Mouse (Mus musculus): ENCODE results near the gene Gtpbp1. TPM values are rescaled to one million over a fixed set of nuclear protein-coding genes. Genes with fewer than 3 reads are reported as not detected.
A peak's percentile ranks its signal among the peaks of the same experiment; 100 is the strongest.
"Not testable (repeated sequence)": the region's sequence is repeated elsewhere in the genome, so short reads cannot be mapped to it uniquely, and the experiment has no call there.

Gtpbp1 gene
- polyA plus RNA-seq, 1 experiment from 2014 or later: 33.1 TPM

- Histone ChIP-seq H3K4me2 (ENCODE audit: low read length) (peak within 1 kb of the TSS; percentile 70), H3K27me3 (replicated peaks; ENCODE audit: control insufficient read depth, insufficient read depth, low read length) (no peaks in the 10 kb centered on the region), H3K9ac (ENCODE audit: low read length) (peak within 1 kb of the TSS; percentile 76), H3K4me3 (ENCODE audit: low read depth, low read length) (peak within 1 kb of the TSS; percentile 69), H3K4me1 (replicated peaks; ENCODE audit: control insufficient read depth, insufficient read depth, low read length) (peaks cover 4% of the 10 kb centered on the region), H3K36me3 (ENCODE audit: control insufficient read depth, insufficient read depth, low read length) (no peaks in the 10 kb centered on the region), H3K27ac (ENCODE audit: low read depth) (peak within 1 kb of the TSS; percentile 91), H3K9me3 (ENCODE audit: control insufficient read depth, low read length) (peaks cover 4% of the 10 kb centered on the region; the same call in 1 of the 2 replicates)
- DNase-seq (ENCODE audit: low spot score): peak; percentile 99
- peak; percentile 88 for ATAC-seq (replicated peaks; ENCODE audit: low FRiP score, low TSS enrichment, low read depth)
- under 1% methylated on average over 55 of the region's 55 CpGs for WGBS
These were observed 31.9 kb upstream of the Gtpbp1 start, which contains the start of the genes Fam227a and Cby1 for GRCm38 (mm10) chr15:79658531-79659375. Gene Fam227a, minus strand, starts transcription at chr15:79658956. Gene Cby1, plus strand, starts transcription at chr15:79659199.

DNA sequence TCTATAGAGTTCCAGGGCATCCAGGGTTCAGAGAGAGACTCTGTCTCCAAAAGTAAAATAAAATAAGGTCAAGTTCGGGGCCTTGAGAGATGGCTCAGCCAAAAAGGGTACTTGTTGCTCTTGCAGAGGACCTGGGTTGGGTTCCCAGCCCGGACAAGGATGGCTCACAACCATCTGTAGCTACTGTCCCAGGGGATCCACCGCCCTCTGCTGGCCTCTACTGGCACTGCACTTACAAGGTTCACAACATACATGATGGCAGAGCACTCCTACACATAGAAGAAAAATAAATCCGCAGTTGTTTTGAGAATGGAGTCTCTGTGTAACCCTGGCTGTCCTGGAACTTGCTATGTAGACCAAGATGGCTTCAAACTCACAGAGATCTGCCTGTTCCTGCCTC, 28.8 kb upstream of the Gtpbp1 start:
- H3K36me3 ChIP-seq (ENCODE audit: control insufficient read depth, insufficient read depth, low read length): peaks cover 13% of the 10 kb centered on the region; the same call in 1 of the 2 replicates
- H3K9me3 ChIP-seq (ENCODE audit: control insufficient read depth, low read length): peaks cover 4% of the 10 kb centered on the region; the same call in 1 of the 2 replicates
- WGBS: 69% methylated on average over 4 of the region's 4 CpGs
- no peak overlapping the region for H3K9ac ChIP-seq (ENCODE audit: low read length)
- no peaks in the 10 kb centered on the region for H3K27me3 ChIP-seq (replicated peaks; ENCODE audit: control insufficient read depth, insufficient read depth, low read length)
- H3K4me2 ChIP-seq (ENCODE audit: low read length): no peak overlapping the region
- ATAC-seq (replicated peaks; ENCODE audit: low FRiP score, low TSS enrichment, low read depth) (no peak), DNase-seq (ENCODE audit: low spot score) (no peak)
- H3K4me1 ChIP-seq (replicated peaks; ENCODE audit: control insufficient read depth, insufficient read depth, low read length): peaks cover 4% of the 10 kb centered on the region
- no peak overlapping the region for H3K4me3 ChIP-seq (ENCODE audit: low read depth, low read length)
- H3K27ac ChIP-seq (ENCODE audit: low read depth): no peak overlapping the region

GRCm38 (mm10) chr15:79664666-79665065, 26.0 kb upstream of the Gtpbp1 start:
- peaks cover 20% of the 10 kb centered on the region; the same call in 1 of the 2 replicates for H3K36me3 ChIP-seq (ENCODE audit: control insufficient read depth, insufficient read depth, low read length)
- no peak overlapping the region for H3K9ac ChIP-seq (ENCODE audit: low read length)
- 92% methylated on average over 8 of the region's 8 CpGs for WGBS
- peaks cover 3% of the 10 kb centered on the region for H3K4me1 ChIP-seq (replicated peaks; ENCODE audit: control insufficient read depth, insufficient read depth, low read length)
- ATAC-seq (replicated peaks; ENCODE audit: low FRiP score, low TSS enrichment, low read depth) (no peak), DNase-seq (ENCODE audit: low spot score) (no peak)
- H3K4me2 ChIP-seq (ENCODE audit: low read length): no peak overlapping the region
- H3K27ac ChIP-seq (ENCODE audit: low read depth): no peak overlapping the region
- peaks cover 4% of the 10 kb centered on the region; the same call in 1 of the 2 replicates for H3K9me3 ChIP-seq (ENCODE audit: control insufficient read depth, low read length)
- no peak overlapping the region for H3K4me3 ChIP-seq (ENCODE audit: low read depth, low read length)
- H3K27me3 ChIP-seq (replicated peaks; ENCODE audit: control insufficient read depth, insufficient read depth, low read length): no peaks in the 10 kb centered on the region

DNA sequence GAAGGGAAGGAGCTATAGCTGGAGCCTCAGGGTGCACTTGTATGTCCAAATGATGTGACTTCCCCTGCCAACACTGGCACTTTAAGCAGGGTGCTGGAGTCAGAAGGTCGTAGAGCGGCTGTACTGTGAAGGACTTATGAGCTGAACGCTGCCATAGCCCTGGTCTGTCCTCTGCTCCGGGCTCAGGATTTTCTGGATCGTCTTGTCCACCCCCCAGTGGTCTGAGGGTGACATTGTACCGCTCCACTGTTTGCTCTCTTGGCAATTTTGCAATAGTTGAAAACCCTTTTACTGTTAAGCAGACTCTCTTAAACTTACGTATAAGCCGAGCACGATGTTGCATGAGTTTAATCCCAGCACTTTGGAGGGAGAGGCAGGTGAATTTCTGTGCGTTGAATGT, 21.4 kb upstream of the Gtpbp1 start:
- Histone ChIP-seq H3K4me1 (replicated peaks; ENCODE audit: control insufficient read depth, insufficient read depth, low read length) (peaks cover 4% of the 10 kb centered on the region), H3K4me3 (ENCODE audit: low read depth, low read length) (no peak overlapping the region), H3K27ac (ENCODE audit: low read depth) (no peak overlapping the region), H3K36me3 (ENCODE audit: control insufficient read depth, insufficient read depth, low read length) (peaks cover 37% of the 10 kb centered on the region), H3K9ac (ENCODE audit: low read length) (no peak overlapping the region), H3K27me3 (replicated peaks; ENCODE audit: control insufficient read depth, insufficient read depth, low read length) (no peaks in the 10 kb centered on the region), H3K4me2 (ENCODE audit: low read length) (no peak overlapping the region), H3K9me3 (ENCODE audit: control insufficient read depth, low read length) (no peaks in the 10 kb centered on the region)
- WGBS: 70% methylated on average over 10 of the region's 10 CpGs
- no peak for DNase-seq (ENCODE audit: low spot score)
- no peak for ATAC-seq (replicated peaks; ENCODE audit: low FRiP score, low TSS enrichment, low read depth)

- Histone ChIP-seq H3K4me2 (ENCODE audit: low read length) (peak within 1 kb of the TSS; percentile 54), H3K27ac (ENCODE audit: low read depth) (peak within 1 kb of the TSS; percentile 6; the same call in 1 of the 2 replicates), H3K27me3 (replicated peaks; ENCODE audit: control insufficient read depth, insufficient read depth, low read length) (no peaks in the 10 kb centered on the region), H3K4me3 (ENCODE audit: low read depth, low read length) (peak within 1 kb of the TSS; percentile 95), H3K4me1 (replicated peaks; ENCODE audit: control insufficient read depth, insufficient read depth, low read length) (peaks cover 4% of the 10 kb centered on the region), H3K9me3 (ENCODE audit: control insufficient read depth, low read length) (no peaks in the 10 kb centered on the region), H3K9ac (ENCODE audit: low read length) (peak within 1 kb of the TSS; percentile 70), H3K36me3 (ENCODE audit: control insufficient read depth, insufficient read depth, low read length) (peaks cover 49% of the 10 kb centered on the region)
- WGBS: 19% methylated on average over 32 of the region's 33 CpGs
- DNase-seq (ENCODE audit: low spot score) (peak; percentile 88), ATAC-seq (replicated peaks; ENCODE audit: low FRiP score, low TSS enrichment, low read depth) (peak; percentile 95)
These were observed 20.2 kb upstream of the Gtpbp1 start, which contains the start of gene Tomm22 for GRCm38 (mm10) chr15:79670249-79670971. Gene Tomm22, plus strand, starts transcription at chr15:79670861.

- peak overlapping the region; percentile 54 for H3K4me2 ChIP-seq (ENCODE audit: low read length)
- WGBS: 1% methylated on average over 35 of the region's 37 CpGs
- no peaks in the 10 kb centered on the region for H3K9me3 ChIP-seq (ENCODE audit: control insufficient read depth, low read length)
- H3K27me3 ChIP-seq (replicated peaks; ENCODE audit: control insufficient read depth, insufficient read depth, low read length): no peaks in the 10 kb centered on the region
- peak overlapping the region; percentile 95 for H3K4me3 ChIP-seq (ENCODE audit: low read depth, low read length)
- H3K4me1 ChIP-seq (replicated peaks; ENCODE audit: control insufficient read depth, insufficient read depth, low read length): peaks cover 4% of the 10 kb centered on the region
- DNase-seq (ENCODE audit: low spot score) (no peak), ATAC-seq (replicated peaks; ENCODE audit: low FRiP score, low TSS enrichment, low read depth) (peak; percentile 16; the same call in 1 of the 2 replicates)
- H3K27ac ChIP-seq (ENCODE audit: low read depth): peak overlapping the region; percentile 6; the same call in 1 of the 2 replicates
- H3K36me3 ChIP-seq (ENCODE audit: control insufficient read depth, insufficient read depth, low read length): peaks cover 48% of the 10 kb centered on the region
- peak overlapping the region; percentile 70 for H3K9ac ChIP-seq (ENCODE audit: low read length)
These were observed 19.7 kb upstream of the Gtpbp1 start for GRCm38 (mm10) chr15:79670972-79671299.

- DNase-seq (ENCODE audit: low spot score); H3K9ac ChIP-seq (ENCODE audit: low read length); H3K9me3 ChIP-seq (ENCODE audit: control insufficient read depth, low read length); H3K4me1 ChIP-seq (replicated peaks; ENCODE audit: control insufficient read depth, insufficient read depth, low read length); H3K27ac ChIP-seq (ENCODE audit: low read depth); ATAC-seq (replicated peaks; ENCODE audit: low FRiP score, low TSS enrichment, low read depth); H3K27me3 ChIP-seq (replicated peaks; ENCODE audit: control insufficient read depth, insufficient read depth, low read length): not testable (repeated sequence)
- Histone ChIP-seq H3K4me3 (ENCODE audit: low read depth, low read length) (peak overlapping the region; percentile 95; the same call in 1 of the 2 replicates), H3K4me2 (ENCODE audit: low read length) (peak overlapping the region; percentile 54), H3K36me3 (ENCODE audit: control insufficient read depth, insufficient read depth, low read length) (peaks cover 49% of the 10 kb centered on the region)
- WGBS: 85% methylated on average over 11 of the region's 11 CpGs
These were observed 18.8 kb upstream of the Gtpbp1 start for GRCm38 (mm10) chr15:79671828-79672348.

- H3K9ac ChIP-seq (ENCODE audit: low read length): no peak overlapping the region
- H3K4me3 ChIP-seq (ENCODE audit: low read depth, low read length): no peak overlapping the region
- DNase-seq (ENCODE audit: low spot score): no peak
- WGBS: 86% methylated on average over 2 of the region's 2 CpGs
- no peaks in the 10 kb centered on the region for H3K27me3 ChIP-seq (replicated peaks; ENCODE audit: control insufficient read depth, insufficient read depth, low read length)
- no peak for ATAC-seq (replicated peaks; ENCODE audit: low FRiP score, low TSS enrichment, low read depth)
- H3K4me1 ChIP-seq (replicated peaks; ENCODE audit: control insufficient read depth, insufficient read depth, low read length): peaks cover 3% of the 10 kb centered on the region; the same call in 1 of the 2 replicates
- H3K36me3 ChIP-seq (ENCODE audit: control insufficient read depth, insufficient read depth, low read length): peaks cover 45% of the 10 kb centered on the region
- H3K27ac ChIP-seq (ENCODE audit: low read depth): no peak overlapping the region
- H3K4me2 ChIP-seq (ENCODE audit: low read length): no peak overlapping the region
- no peaks in the 10 kb centered on the region for H3K9me3 ChIP-seq (ENCODE audit: control insufficient read depth, low read length)
These were observed 12.7 kb upstream of the Gtpbp1 start for GRCm38 (mm10) chr15:79677936-79678335.

Data from intestine, embryonic 14.5 days (tissue).